Mouse (Mus musculus): ENCODE measurements at regions not wholly inside any gene's neighbourhood (a gene's known extent, or its start where the extent isn't known, plus 50 kb on each side); places are given as distances from the start of the nearest gene placed in this dataset.
A peak's percentile ranks its signal among the peaks of the same experiment; 100 is the strongest.

DNA sequence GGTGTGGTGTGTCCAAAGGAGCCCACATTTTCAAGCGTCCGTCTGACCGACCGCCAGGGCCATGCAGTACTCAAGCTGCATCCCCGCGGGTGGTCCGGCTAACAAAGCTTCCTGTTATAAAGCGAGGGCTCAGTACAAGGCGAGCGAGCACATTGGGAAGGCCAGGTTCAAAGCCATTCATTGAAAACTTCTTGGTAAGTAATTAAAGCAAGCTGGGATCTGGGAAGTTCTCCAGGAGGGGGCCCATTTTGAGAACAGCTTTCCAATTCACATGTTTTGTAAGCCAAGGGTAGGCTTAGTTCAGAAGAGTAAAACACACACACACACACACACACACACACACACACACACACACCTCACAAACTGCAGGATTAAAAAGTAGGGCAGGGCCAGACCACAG lies 57.3 kb upstream of the Prep start:
- no peak for ATAC-seq (replicated peaks; ENCODE audit: poor library complexity, severe bottlenecking)

GRCm38 (mm10) chr10:45009235-45009634 lies 57.8 kb upstream of the Prep start:
- no peak for ATAC-seq (replicated peaks; ENCODE audit: poor library complexity, severe bottlenecking)

DNA sequence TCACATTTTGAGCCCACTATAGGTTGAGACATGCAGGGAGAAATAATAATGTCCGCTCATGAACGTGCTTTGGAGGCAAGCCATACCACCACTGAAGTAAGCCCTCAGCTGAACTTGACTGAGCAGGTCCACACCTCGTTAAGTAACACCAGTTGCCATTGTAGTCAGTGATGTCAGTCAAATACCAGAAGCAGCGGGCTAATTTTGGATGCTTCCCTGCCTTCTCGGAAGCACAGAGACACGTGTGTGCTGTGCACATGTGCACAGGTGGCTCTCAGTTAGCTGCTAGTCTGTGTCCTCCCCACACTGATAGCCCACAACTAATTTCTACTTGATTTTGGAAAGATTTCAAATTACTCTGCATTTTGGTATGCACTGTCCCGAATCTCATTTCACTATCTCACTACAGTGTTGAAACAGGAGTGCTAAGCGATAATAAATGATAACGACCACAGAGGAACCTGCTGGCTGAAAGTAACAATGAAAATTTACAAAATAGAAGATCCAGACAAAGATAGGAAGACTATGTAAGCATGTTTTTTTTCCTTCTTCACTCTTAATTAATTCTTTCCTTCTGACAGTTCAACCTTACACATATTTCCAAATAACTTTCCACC lies 62.9 kb upstream of the Prep start:
- ATAC-seq (replicated peaks; ENCODE audit: poor library complexity, severe bottlenecking): no peak

GRCm38 (mm10) chr10:45003344-45003681 lies 63.7 kb upstream of the Prep start:
- peak; percentile 61 for ATAC-seq (replicated peaks; ENCODE audit: poor library complexity, severe bottlenecking)

GRCm38 (mm10) chr10:45002637-45003343 lies 64.2 kb upstream of the Prep start:
- ATAC-seq (replicated peaks; ENCODE audit: poor library complexity, severe bottlenecking): peak; percentile 34

DNA sequence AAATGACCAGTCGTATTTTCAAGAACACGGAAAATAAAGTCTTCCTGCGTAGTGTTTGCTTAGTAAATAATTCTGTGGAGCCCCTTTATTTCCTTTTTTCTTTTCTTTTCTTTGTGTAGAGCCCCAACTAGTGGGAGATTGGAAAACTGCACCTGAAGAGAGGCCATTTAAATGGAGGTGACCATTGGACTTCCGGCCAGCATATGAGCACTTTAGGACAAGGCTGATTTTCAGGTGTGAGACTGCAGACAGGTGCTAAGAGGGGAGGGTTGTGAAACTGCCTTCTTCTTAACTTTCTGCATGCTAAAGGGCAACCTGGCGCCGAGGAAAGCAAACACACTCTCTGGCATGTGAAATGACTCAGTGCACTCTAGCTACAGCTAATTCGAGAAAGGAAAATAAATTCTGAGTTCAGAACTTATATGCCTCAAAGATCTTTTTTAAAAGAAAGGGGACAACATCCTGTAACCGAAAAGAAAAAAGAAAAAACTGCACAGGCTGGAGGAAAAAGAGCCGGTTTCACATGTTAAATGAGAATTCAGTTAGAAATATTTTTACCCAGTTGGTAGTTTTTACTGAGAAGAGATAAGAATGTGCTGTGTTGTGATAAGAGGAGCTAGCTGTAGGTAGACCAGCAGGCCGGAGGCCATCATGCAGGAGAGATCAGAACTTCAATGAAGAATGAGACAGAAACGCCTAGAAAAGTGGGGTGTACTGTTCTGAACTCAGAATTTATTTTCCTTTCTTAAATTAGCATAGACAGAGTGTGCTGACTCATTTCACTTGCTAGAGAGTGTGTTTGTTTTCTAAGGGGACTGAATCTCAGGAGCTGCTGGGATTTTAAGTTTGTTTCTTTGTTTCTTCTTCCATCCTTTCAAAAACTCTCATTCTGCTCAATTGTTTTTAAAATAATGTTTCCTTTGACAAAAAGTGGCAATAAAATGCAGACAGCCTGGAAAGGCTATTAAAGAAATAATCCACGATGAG lies 65.8 kb upstream of the Prep start:
- ATAC-seq (replicated peaks; ENCODE audit: poor library complexity, severe bottlenecking): peak; percentile 66

DNA sequence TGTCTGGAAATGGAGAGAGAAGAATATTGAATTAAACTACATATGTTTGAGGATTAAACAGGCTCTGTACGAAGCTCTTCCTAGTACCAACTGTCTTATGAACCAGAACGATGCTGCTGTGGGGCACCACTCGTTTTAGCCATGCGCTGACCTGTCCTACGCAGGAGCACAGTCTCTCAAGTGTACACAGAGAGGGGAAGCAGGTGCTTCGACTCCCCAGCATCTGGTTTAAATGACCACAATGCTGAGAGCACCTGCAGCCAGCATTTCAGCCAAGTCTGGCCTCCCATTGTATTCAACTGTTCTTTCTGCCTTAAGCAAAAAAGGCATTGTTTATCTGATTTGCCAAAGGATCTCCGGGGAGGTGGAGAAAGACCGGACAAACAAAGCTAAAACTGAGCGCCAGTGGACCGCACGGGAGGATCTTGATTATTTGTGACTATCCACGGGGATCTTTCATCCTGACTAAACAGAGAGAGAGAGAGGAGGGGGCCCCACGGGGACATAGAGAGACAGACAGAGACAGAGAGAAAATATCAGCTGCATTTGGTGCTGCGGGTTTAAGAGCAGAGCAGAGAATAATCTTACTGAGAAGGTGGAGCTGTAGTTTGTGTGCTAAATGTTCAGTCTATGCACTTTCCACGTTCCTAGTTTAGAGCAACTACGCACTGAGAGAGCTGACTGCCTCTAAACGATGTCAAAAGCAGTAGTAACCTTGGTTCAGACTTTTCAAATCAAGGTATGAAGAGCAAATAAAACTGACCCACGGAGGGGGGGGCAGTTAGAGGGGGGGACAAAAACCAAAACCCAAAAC lies 66.8 kb upstream of the Prep start:
- ATAC-seq (replicated peaks; ENCODE audit: poor library complexity, severe bottlenecking): no peak

- no peak for ATAC-seq (replicated peaks; ENCODE audit: poor library complexity, severe bottlenecking)
Observed at GRCm38 (mm10) chr10:44997906-44998289, 69.1 kb upstream of the Prep start.

DNA sequence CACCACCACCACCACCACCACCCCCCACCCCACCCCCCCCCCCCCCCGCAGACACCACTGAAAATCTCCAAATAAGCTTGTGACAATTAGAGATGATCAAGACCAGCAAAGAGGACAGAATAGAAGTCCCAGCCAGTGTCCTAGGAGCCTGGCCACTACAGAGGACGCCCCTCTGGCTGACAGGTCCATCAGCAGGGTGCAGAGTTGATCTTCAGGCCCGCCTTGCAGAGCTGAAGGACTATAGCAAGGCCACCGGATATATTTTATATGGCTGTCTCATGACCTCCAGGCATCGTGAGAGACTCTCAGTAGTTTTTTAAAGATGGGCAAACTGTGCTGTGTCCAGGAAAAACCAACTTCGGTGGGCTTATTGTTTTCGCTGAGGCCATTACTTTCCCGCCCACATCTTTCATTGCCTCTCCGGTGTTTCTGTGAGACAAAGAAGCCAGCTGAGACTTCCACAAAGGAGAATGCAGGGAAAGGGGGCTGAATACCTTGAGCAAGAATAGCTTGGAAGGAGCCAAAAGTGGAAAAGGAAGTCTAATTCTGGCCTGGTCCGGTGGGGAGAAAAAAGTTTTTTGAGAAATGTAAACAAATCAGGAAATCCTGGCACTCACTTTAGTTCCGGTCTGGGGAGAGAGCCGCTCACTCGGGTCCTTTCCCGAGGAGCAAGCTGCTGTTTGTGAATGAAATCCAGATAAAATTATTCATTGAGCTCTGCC lies 69.7 kb upstream of the Prep start:
- ATAC-seq (replicated peaks; ENCODE audit: poor library complexity, severe bottlenecking): no peak

- no peak for ATAC-seq (replicated peaks; ENCODE audit: poor library complexity, severe bottlenecking)
Observed at GRCm38 (mm10) chr10:44995756-44996155, 71.2 kb upstream of the Prep start.

GRCm38 (mm10) chr10:44994385-44995281 lies 72.4 kb upstream of the Prep start:
- no peak for ATAC-seq (replicated peaks; ENCODE audit: poor library complexity, severe bottlenecking)

DNA sequence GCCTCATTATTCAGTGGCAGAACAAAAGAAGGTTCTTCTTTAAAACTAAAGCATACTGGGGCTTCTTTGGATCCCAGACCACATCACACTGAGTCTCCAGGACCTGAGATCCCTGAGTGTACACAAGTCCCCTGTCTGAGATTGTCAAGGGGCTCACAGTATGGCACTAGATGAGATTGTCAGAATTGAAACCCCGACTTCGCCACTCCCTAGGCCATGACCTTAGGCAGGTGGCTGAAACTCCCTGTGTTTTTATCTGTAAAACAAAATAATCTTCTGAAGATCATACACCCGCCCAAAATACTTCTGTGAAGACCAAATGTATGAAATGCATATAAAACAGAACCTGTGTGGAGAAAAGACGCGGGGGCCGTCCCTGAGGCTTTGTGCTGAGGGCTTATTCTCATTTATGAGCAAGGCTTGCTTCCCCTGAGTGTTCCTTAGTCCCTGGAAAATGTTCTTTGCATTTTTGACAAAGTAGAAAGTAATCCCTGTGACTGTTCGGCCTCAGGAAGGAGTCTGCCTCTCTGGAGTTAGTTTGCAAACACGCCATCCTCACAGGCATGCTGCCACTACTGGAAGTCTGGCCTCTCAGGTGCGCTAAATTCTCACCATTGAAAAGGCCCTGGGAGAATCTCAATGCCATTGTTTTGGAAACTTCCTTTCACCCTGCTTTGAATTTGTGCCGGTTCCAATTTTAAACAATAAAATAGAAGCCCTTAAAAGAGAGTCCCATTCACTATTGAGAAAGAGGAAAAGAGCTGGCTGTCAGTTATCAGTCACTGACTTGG lies 73.3 kb upstream of the Prep start:
- ATAC-seq (replicated peaks; ENCODE audit: poor library complexity, severe bottlenecking): no peak

DNA sequence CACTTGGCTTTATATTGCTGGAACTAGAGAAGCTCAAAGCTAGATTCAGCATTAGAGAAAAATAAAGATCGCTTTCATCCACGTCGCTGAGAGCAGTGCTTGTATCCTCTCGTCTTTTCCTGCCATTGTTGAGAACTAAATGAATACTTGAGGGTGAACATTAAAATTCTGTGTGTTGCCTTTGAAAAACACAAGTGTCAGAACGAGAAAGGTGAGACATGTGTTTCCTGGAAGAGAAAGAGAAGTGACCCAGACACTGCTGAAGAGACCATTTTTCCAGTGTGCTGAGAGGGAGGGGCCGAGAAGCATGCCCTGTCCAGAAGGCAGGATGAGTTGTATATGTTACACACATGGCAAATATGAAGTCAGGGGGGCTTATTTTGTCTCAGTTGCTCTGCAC lies 77.5 kb upstream of the Prep start:
- no peak for ATAC-seq (replicated peaks; ENCODE audit: poor library complexity, severe bottlenecking)

DNA sequence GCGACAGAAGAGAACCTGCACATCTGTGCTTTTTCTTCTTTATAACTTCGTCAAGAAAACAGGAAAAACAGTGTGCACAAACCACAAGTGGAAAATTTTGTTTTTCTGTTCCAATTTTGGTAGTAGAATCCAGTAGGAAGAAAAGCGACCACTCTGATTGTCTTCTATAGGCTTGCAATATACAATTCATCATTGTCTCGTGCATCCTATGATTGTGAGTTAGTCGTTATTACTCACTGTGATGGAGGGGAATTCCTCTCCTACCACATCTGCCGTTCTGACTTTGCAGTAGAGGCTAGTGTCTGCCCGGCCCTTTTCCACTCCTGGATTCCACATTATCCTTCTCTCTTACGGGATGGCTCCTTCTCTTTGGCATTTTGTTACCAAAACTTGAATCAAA lies 78.2 kb upstream of the Prep start:
- ATAC-seq (replicated peaks; ENCODE audit: poor library complexity, severe bottlenecking): no peak

DNA sequence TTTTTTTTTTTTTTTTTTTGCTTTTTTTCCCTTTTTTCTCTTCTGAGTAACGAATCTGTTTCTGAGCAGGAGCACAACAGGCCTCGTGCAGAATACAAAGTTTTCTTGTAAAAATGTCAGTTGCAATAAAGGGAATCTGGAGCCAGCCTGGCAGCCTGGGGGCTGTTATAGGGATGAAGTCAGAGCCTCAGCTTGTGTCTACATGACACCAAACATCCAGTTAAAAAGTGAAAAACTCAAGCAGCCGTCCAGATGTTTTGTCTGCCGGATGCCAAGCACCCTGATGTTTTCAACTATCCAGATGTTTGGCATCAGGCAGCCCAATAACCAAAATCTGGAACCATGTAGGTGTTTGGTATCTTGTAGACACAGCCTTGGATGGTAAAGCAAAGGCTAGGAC lies 79.4 kb upstream of the Prep start:
- no peak for ATAC-seq (replicated peaks; ENCODE audit: poor library complexity, severe bottlenecking)

DNA sequence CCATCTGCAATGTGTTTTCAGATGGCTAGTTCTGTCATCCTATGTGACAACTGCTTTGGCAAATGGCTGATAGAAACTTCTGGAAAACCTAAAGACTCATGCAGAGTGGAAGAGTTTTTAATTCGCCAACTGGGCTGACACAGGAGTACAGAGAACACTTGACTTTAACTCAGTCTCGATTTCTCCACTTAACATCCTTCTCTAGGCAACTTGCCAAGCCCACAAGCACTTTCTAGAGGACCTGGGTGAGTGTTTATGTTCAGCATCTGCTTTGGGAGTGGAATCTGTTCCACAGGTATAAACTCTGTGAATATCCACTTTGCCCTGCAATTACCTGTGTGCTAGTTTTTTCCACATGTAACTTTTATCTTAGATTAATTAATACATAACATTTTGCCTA lies 85.1 kb upstream of the Prep start:
- no peak for ATAC-seq (replicated peaks; ENCODE audit: poor library complexity, severe bottlenecking)

- ATAC-seq (replicated peaks; ENCODE audit: poor library complexity, severe bottlenecking): no peak
Observed at GRCm38 (mm10) chr10:44976815-44977214, 90.2 kb upstream of the Prep start.

DNA sequence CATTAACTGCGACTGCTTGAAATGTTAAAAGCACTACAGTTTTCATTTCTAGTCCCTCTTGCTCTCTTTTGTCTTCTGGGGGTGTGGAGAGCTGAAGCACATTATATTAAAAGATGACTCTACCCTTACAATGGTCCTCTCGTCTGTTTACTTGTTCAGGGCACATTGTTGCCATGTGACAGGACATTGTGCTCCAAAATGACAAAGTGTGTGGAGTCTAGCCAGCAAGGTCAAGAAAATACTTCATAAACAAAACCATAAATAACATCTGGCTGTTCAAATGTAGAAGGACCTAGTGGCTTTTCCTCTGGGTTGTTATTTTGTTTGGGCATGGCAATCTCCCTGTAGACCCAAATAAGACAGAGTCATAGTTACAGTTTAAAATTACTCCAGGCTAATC lies 95.1 kb upstream of the Prep start:
- ATAC-seq (replicated peaks; ENCODE audit: poor library complexity, severe bottlenecking): no peak
